Mouse (Mus musculus) kidney, postnatal 36 days (tissue): ENCODE results near the gene Rph3a.
"Not testable (repeated sequence)": the region's sequence is repeated elsewhere in the genome, so short reads cannot be mapped to it uniquely, and the experiment has no call there.

Source experiments
- DNase-seq, 2 experiments: peaks; one replicate each; pipeline ENCODE4 v3.0.0; 2021 to 2022; ENCODE audit warnings: mixed read lengths in 2 of 2

Rph3a gene

DNA sequence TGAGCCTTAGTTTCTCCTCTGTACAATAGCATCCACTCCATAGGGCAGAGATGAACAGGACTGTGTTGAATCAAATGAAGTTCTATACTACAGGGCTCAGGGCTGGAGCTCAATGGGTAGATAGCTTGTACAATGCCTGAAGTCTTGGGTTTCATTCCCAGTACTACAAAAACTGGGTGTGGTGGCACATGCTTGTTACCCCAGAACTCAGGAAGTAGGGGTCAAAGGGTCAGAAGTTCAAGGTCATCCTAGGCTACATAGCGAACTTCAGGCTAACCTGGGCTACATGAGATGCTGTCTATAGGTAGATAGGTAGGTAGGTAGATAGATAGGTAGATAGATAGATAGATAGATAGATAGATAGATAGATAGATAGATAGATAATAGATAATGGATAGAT lies 38.6 kb downstream of the Rph3a start:
- no peak for DNase-seq

DNA sequence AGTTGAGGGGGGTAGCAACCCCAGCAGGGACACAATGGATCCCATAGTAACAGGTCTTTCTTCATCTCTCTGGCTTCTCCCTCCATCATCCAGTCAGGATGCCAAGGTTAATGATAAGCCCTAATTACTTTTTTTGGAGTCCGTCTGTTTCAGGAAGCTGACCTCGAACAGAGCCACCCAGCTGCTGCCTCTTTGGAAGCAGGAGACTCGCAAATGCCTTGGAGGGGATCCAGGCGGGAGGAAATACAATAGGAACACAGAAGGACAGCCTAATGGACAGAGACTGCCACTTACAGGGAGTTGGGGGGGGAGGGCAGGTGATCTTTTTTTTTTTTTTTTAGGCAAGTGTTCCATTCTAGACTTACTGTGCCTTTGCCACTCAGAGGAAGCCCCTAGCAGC lies 40.2 kb downstream of the Rph3a start:
- DNase-seq: peak in 1 of 2 experiments; percentile 15

DNA sequence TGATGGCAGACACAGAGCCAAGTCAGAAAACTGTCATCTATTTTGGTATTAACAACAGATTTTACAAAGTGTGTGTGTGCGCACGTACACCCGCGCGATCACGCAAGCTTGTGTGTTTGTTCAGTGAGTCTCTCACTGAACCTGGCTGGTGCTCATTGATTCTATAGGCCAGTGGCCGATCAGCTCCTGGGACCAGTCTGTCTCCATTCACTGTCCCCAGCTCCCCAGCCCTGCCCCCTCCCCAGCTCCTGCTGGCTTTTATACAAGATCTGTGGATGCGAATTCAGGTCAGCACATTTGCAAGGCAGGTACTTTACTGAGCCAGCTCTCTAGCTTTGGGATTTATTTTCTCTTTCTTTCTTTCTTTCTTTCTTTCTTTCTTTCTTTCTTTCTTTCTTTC lies 41.1 kb downstream of the Rph3a start:
- DNase-seq: no peak

DNA sequence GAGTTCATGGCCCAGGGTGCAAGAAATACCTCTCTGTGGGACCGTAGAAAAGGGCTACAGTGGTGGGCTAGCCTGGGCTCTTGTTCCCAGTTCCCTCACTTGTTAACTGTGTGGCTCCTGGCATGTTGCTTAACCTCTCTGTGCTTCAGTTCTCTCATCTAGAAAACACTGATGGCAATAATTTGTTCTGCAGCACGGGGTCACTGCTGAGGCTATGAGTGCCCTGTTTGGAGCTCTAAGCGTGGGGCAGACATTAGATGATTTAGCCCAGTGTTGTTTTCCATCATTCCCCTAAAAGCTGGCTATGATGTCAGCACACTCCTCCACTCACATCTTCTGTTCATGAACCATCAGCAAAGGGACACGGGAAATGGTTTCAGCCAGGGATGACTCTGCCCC lies 41.8 kb downstream of the Rph3a start:
- no peak for DNase-seq

DNA sequence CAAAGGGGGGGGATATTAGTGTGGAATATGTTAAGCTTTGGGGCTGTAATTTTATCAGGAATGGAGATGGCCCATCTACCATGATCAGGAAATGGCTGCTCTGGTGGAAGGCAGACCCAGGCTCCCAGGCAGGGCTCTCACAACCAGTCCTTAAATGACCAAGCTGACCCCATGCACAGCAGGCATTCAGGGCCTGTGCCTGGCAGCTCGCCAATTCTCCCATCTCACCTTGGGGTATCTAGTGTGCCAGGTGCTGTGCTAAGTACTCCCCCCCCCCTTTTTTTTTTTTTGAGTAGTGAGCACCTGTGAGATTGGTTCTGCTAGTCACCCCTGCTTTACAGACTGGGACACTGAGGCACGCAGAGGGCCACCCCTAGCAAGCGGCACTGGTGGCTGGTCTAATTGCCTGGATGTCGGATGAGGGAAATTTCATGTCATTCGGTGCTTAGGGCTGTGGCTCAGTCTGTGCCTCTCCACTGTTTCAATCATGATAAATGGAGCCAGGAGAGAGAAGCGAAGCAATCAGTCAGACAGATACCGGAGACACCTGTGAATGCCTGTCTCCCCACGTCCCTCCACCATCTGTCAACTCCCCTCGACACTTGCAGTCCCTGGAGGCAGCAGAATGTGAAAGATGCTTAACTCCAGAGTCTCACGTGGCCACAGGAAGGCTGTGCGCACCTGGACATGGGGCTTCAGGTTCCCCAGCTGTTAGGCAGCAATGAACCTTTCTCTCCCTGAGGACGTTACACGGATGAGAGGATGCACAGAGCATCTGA lies 42.3 kb downstream of the Rph3a start:
- DNase-seq: no peak

DNA sequence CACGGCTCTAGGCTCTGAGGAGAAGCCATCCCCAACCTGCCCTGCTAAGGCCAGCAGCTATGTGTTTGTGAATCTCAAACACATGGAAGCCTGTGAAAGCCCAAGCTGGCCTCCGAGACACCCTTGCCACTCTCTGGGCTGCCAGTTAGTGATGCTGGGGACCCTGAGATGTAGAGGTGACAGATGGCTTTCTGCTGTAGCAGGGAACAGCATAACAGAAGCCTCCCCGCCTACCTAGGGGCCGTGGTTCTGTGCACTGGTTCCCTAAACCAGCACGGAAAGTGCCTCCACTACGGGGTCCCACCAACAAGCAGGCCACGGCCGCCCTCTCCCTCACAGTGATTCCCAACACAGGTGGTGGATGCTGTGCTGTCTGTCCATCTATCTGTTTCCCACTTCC lies 43.0 kb downstream of the Rph3a start:
- DNase-seq: no peak

DNA sequence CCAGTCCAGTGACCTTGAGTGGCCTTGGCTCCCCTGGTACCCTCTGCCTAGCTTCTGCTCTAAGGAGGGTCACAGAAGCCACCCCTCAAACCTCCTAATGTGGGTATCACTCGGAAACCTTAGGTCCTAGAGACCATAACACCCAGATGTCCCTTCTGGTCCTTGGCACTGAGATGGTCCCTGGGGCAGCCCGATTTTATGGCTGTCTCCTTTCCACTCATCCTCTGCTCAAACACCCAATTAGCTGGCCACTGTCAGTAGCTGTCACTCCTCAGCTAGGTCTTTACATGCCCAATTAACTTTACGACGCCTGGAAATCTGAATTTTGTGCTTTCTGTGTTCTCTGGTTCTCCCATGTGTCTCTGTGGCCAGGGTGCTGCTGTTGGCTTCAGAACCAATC lies 43.7 kb downstream of the Rph3a start:
- DNase-seq: no peak

DNA sequence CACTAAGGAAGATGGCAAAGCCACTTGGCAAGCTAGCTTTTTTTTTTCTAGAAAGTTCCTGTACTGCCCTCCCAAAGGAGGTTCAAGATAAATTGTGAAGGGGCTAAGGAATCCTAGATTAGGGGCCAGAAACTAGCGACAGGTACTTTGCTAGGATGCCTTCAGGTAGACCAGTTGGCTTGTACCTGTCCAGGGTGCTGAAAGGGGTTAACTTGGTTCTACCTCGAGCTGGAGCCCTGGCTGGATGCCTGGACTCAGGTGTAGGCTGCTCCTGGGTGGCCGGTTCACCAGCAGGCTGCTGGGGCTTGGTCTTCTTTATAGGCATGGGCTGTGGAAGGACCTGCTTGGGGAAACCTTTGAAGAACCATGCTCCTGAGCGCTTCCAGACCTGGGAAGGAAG lies 48.9 kb downstream of the Rph3a start:
- DNase-seq: peak; percentile 5 to 51

DNA sequence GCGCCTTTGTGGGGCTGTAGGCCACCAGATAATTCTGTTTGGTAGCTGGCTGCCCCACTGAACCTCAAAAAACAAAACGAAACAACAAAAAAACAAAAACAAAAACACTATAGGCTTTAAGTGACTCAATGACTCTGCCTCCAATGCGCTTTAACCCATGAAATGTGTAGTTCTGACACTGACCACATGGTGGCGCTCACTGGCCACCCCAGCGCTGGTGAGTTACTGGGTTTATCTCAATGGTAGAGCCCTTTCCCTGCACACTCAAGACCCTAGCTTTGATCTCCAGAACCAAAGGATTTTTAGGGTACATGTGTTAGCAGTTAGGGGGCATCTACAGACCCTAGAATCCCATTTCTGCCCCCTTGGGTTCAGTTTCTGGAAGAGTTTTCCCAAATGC lies 55.9 kb downstream of the Rph3a start:
- DNase-seq: peak in 1 of 2 experiments; percentile 33

DNA sequence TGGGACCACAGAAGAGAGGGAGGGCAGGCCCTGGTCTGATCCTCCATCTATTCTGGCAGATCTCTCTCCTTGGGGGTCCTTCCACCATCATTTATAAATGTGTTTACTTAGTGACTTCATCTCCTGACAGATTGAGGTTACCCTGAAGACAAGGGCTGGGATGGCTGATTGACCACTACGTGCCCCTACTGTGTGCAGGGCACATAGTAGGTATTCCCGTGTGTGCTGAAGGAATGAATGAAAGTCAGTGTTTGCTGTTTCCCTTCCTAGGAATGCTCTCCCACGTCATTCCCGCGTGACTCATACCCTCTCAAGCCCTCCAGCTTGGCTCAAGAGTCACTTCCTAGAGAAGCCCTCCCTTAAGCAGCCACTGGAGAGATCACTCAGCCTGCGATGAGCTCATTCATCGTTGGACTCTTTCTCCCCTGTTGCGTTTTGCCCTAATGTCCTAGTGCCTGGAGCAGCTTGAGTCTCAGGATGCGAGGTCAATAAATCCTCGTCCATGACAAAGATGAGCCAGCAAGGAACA lies 57.6 kb downstream of the Rph3a start:
- DNase-seq: no peak

DNA sequence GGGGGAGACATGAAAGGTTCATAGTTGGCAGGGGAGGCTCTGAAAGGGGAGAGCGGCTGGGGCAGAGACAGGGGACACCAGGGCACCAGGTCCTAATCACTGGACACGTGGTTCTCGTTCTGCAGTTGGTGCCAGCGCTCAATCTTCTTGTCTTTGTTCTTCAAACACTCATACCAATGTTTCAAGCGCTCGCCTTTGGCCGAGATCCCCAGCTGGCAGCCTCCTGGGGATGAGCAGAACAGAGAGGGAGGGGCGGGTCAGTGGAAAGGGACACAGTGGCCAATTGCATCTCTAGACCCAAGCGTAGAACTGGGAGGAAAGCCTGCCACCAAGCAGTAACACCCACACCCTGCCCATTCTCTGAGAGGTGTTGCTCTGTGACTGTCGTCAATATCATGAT lies 67.8 kb downstream of the Rph3a start:
- DNase-seq: no peak

DNA sequence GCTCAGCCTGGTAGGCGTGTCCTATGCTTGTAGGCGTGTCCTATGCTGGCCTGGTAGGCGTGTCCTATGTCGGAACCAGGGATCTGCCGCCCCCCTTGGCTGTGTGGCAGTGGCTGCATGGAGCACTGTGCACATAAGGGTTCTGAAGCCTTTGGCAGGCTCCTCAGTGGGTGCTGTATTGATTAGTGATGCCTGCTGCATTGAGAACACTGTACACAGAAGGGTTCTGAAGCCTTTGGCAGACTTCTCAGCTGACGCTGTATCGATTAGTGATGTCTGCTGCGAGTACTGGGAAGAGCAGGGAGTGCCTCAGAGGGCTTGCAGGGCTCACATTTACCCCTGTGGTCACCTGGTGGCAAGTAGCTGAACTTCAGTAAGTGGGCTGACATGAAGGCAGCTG lies 71.3 kb downstream of the Rph3a start:
- DNase-seq: no peak

DNA sequence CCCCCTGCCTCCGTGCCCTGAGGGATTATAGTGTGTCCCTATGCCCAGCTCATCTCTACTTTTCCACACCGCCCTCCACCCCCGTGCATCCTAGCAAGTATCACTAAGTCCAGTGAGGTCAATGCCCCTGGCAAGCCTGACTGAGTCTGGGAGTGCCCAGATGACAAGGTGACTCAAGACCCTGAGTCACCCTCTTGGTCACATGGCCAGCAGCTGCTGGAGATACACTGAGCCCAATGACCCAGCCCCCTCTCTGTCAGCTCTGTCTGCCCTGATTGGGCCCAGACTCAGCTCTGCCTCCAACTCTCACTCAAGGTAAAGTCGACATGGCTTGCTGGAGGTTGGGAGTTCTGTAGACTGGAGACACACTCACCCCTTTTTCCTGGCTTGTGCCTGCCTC lies 72.1 kb downstream of the Rph3a start:
- DNase-seq: peak in 1 of 2 experiments; percentile 2

DNA sequence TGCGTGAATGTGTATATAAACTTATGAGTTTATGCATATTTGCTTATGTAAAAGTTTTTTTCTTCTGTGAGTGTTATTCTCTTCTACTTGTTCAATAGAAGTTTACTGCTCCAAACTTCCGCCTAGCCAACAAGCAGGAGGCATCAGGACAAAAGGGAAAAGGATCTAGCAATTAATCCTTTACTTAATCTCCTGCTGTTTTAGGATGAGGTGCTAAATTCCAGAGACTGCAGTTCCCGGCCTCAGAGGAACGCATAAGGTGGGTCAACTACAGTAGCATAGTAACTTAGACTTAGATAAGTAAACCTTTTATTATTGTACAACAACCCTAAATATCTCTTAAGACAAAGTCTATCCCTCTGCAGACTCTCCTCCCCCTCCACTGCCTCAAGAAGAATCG lies 75.9 kb downstream of the Rph3a start:
- no peak for DNase-seq

DNA sequence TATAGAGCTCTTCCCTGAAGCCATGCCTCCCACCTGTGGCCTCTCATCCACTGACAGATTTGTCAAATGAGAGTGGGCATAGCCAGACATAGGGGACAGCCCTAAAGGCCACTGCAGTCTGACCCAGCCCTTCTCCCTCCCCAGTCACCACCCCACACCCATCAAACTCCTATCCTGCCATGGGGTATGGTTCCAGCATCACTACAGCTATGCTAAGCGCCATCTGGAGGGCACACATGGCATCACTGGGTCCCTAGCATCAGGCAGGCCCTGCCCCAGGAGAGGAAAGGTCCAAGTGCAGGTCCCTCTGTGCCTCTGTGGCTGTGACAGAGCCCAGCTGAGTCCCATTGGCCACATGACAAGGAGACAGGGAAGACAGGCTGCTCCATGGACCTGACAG lies 82.9 kb downstream of the Rph3a start:
- peak in 1 of 2 experiments; percentile 40 for DNase-seq

DNA sequence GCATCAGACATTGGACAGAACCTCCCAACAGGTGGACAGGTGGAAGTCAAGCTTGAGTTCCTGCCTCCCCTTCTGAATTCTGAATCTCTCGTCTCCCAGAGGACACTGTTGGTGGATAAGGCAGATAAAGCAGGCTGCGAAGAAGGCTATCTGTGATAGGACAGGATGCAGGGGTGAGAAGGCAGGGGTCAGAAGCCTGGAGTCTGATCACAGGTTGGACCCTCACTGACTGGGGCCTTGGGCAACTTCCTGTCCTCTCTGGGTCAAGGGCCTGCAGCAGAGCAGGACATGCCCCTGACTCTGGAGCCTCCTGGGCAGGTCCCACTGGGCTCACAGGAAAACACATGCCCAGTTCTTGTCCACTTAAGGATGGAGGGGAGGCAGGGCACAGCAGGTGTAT lies 83.6 kb downstream of the Rph3a start:
- not testable (repeated sequence) for DNase-seq

DNA sequence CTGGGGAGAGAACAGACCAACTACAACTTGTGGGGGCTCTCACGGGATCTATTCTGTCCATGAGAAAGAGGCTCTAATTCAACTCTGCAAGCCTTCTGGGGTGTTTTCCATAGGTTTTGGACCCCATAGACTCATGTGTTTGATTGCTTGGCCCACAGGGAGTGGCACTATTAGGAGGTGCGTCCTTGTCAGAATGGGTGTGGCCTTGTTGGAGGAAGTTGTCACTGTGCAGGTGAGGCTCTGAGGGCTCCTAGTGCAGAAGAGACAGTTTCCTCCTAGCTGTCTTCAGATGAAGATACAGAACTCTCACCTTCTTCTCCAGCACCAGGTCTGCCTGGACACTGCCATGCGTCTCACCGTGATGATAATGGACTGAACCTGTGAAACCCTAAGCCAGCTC lies 85.4 kb downstream of the Rph3a start:
- not testable (repeated sequence) for DNase-seq

DNA sequence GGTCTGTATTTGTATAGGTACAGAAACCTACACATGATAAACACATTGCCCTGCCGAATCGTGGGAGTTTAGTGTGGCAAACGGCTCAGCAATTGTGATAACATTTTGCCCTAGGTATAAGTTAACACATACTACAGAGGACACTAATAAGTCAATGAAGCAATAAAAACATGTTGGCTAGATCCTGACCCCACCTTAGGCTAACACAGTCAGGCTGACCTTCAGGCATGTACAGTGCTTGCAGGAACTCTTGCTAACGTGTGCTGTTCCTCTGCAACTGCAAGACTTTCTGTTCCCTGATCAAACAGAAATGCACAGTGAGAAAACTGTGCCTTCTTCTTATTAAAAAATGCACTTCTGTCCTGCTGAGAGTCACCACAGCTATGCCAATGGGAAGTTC lies 85.9 kb downstream of the Rph3a start:
- no peak for DNase-seq

DNA sequence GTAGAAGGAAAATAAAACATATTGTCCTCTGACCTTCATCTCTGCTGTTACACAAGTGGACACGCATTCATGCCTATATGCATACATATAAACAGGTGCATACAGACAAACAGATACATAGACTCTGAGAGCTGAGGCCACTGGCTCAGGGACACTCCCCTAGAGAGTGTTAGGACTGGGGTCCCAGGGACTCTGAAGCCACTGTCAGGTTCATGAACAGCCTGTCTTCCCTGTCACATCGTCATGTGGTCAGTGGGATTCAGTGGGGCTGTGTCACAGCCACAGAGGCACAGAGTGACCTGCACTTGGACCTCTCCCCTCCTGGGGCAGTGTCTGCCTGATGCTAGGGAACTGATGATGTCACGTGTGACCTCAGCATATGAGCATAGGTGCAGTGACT lies 89.6 kb downstream of the Rph3a start:
- DNase-seq: no peak

DNA sequence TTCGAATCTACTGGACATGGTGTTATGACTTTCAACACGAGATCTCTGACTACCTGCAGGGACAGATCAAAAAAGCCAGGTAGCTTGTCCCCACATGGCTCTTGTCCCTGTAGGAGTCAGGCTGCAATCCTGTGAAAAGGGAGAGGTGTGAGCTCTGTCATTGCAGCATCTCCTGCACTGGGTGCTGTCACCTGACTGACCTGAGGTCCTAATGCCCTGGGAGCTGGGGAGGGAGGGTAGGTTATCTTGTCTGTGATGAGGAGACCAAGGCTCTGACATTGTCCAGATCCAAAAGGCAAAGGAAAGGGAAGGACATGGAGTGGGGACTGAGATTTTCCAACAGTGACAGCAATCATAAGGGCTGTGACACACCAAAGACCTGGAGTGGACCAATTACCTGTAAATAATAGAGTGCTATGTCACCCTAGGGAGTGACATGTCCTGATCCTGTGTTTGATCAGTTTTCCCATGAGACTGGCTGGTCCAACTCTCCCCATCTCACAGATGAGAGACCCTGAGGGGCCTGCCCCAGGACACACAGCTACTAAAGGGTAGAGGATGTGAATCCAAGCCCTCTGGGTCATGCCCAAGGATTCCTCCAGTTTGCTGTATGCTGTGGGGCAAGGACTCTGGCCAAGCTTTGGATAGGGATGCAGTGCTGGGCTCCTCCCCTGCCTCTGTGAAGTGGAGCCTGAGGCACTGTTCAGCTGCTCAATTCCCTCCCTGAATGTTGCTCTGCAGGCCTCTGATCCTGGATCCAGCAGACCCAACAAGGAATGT lies 90.5 kb downstream of the Rph3a start:
- DNase-seq: not testable (repeated sequence)

DNA sequence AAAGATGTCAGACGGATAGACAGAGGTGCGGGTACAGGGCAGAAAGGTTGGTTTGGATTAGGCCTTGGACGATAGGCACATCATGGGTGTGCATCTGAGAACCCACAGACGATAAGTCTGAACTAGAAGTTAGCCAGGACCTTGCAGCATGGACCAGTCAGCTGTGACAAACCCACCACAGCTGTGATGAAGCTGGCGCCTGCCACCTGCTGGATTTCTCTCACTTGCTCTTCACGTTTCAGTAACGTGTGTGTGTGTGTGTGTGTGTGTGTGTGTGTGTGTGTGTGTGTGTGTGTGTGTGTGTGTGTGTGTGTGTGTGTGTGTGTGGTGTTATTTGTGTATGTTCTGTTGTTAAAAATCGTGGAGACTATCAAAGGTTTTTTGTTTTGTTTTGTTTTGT lies 95.7 kb downstream of the Rph3a start, which contains the start of gene Oas1d:
Oas1d (plus strand) TSS at position 333 of the 400 bp plus-strand sequence.
- not testable (repeated sequence) for DNase-seq

DNA sequence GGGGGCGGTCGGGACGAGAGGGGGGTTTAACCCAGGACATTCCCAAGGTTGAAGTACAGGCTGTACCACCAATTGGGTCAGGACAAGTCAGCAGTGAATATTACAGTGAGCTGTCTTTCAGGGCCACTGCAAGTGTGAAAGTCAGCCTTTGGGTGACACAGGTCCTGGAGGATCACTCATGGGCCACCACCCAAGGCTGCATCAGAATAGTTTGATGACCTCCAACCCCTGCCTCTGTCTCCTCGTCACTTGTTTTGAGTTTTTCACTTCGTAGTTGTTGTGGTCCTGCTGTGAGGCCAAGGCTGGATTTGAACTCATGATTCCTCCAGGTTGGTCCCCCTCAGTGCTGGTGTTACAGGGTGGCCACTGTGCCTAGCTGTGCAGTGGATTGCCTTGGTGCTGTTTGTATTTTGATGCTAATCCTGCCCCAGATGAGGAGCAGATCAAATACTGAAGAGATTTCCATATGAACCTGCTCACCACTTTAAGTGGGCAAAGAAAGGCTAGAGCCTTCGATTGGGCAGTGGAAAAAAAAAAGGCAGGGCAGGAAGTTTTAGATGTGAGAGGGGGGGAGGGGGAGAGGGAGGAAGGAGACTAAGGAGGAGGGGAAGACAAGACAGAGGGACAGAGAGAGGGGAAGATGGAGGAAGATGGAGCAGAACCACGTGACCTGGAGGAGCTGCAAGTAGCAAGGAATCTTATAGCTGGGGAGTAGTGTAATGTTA lies 101.5 kb downstream of the Rph3a start:
- DNase-seq: no peak
